Mouse (Mus musculus) right cerebral cortex, adult 2 months (tissue): ENCODE results near the gene Sycn.

Source experiments
- DNase-seq, 2 experiments: peaks; one replicate each; pipeline ENCODE4 v3.0.0; 2021 to 2022; ENCODE audit warnings: low spot score in 2 of 2

Gene Sycn

GRCm38 (mm10) chr7:28585001-28585400 is 44.3 kb downstream of the Sycn start:
- no peak for DNase-seq

DNA sequence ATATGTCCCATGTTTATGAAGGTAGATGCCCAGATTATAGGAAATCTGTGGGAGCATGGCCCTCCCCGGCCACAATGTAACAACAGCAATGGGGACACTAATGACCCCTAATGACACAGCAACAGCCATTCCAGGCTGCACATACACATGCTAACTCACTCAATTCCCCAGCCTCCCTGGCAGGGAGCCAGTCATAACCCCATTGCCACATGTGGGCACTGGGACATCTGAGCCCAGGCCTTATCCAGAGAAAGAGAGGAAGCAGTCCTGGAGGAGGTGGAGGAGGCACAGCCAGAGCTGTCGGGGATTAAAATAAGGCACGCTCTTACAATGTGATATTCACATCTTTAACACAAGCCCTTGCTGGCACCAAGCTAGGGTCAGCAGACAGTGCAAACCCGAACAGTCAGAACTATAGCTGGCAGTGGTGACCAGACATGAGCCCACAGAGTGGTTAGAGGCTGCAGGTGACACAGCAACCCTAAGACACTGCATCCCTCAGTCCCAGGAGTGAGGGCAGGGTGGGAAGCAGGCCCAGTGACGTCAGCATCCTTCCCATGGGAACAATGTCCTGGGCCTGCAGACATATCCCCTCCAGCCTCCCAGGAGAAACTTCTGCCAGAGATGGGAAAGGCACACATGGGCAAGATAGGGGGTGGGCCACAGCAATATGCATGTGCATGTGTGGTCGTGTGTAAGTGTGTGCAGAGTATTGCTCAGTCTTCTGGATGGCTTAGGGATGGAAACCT is 46.2 kb downstream of the Sycn start:
- no peak for DNase-seq

DNA sequence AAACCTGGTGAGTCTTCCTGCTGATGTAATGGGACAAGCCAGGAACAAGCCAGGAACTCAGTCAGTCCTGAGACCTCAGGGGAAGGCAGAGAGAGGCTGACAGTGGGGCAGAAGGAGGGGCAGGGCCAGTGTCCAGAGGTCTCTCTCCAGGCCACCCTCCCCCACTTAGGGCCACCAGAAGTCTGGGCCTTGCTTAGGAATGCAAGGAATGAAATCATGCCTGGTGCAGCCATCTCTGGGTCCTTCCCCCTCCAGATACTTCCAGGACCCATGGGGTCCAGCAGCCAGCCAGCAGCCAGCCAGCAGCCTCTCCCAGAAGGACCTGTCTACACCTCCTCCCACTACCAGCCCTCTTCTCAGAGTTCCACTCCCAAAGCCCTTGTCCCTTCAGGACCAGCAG is 47.0 kb downstream of the Sycn start:
- DNase-seq, result no peak
